Mouse (Mus musculus) ES-CJ7 (cell line): ENCODE results near the gene Ddr2.
A peak's percentile ranks its signal among the peaks of the same experiment; 100 is the strongest.

Experiments used
- DNase-seq: peaks from one replicate; pipeline ENCODE4 v3.0.0; 2011; ENCODE audit warnings: low read depth, low spot score

Ddr2 gene

DNA sequence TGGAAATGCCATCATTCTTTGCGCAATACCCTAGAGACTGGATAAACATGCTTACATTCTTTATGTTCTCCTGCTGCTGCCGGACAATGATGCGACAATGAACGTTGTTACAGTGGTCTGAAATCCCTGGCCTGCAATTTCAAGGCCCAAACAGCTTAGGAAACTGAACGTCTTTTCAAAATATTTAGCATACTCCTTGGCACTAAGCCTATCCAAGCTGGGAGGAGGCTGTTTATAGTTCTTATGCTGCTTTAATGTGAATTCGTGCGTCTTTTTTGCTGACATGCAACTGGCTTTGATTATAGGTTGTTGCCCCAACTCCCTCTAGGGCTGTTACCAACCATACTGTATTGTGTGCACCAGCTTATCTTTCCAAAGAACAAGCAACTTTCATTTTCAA lies 161.7 kb downstream of the Ddr2 start:
- DNase-seq, result no peak

DNA sequence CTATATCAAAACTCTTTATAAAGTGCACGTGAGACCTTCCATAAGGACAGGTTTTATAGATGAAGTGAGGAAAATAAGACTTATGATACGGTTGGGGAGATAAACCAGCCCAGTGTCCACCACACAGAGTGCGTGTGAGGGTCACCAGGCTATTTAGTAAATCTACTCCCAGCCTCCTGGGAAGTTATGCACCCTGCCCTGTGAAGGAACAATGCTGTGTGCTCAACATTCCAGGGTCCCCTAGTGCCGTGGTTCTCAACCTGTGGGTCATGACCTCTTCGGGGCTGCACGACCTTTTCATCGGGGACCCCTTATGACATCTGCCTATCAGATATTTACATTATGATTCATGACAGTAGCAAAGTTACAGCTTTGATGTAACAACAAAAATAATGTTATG lies 162.3 kb downstream of the Ddr2 start:
- no peak for DNase-seq

DNA sequence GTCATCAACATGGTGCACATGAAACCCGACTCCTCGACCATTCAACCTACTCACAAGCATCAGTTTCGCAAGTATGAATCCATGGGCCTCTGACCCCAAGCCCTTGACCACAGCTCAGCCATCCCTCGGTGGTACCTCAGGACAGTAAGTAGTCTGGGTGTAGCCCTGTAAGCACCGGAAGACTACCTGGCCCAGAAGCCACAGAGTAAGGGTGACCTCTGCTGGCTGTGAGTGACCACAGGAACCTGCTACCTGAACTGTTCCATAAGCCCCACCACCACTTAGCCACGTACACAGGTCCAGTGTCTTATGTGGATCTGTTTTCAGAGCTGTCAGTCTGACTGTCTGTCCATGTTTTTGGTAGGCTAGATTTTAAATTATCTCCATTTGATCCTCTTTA lies 162.9 kb downstream of the Ddr2 start:
- peak; percentile 25 for DNase-seq

DNA sequence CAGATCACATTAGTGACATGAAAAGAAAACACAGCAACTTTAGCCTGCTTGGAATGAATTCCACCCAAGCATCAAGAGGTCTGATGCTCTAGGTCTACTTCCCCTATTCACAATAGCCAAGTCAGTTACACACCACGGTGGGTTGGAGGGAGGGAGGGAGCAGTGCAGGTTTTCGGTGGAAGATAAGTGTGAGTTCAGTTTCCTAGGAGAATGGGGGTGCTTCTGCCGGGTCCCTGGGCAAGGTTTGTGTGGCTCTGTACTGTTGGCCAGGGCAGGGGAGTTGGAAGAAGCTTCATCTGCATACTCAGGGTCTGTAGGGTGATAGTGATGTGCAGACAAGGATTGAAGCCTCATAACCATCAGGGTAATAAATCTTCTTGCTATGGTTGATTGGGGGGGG lies 164.6 kb downstream of the Ddr2 start:
- no peak for DNase-seq

DNA sequence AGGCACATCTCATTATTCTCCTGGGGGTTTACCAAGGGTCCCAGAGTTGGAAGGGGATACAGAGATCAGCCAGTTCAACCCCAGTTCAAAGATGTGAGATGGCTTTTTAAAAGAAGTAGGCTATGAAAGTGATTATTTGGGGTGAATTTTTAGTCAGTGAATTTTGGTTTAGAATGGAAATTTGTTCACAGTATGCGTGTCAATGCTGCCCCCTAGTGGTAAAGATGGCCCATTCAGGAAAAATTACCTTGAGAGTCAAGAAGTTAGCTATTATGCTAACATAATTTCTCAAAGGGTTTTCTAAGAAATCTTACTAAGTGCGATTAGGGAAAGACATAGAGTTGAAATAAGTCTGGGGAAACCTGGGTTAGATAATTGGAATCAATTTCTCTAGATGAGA lies 171.2 kb downstream of the Ddr2 start:
- no peak for DNase-seq

DNA sequence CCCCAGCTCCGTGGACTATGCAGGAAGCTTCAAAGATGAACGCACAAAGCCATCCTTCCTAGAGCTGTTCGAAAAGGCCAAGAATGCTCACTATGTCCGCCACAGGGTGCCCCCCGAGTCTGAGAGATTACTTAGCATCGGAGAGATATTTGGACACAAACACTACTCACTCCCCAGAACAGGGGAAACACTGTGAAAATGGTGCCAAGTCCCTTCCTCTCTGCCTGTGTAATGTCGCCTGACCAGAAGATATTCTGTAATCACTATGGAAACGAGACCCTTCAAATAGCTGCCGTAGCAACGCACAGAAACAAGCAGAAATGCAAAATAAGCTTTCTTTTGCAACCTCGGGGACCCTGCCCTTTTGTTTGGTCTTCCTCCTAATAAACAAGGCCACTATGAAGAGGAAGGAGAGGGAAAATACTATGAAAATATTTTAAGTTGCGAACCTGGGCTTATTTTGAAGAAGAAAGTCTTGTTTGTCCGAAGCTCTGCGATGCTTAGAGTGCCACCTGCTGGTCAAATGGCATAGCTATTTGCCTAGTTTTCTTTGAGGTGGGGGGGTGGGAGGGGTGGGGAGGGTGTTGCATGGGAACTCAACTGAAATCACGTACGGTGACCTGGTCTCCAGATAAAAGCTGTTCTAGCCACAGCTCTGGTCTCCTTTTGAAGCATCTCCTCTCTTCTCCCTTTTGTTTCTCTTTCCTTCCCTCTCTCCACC lies 176.4 kb downstream of the Ddr2 start:
- peak; percentile 69 for DNase-seq

DNA sequence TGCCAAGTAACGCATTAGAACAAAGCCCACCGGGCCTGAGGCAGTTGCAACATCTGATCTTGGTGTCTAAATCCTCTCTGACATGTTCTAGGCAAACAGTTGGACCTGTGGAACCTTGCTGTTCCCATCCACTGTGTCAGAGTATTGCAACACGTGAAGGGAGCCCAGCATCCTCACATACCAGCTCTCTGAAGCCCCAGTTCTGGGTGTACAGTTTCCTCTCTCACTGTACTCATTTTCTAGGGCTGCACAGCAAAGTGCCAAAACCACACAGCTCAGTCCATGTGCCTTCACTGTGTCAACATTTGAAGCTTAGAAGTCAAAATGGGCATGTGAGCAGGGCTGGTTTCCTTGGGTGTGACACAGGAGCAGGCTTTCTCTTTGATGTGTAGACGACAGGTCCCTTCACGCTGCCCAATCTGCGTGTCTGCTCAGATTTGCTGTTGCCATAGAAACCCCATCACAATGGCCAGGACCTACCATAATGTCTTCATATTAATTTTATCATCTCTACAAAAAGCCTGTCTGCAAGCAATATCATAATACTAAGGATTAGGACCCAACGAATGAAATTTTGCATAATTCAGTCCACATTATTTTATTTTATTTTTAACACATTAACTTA lies 178.3 kb downstream of the Ddr2 start:
- no peak for DNase-seq

DNA sequence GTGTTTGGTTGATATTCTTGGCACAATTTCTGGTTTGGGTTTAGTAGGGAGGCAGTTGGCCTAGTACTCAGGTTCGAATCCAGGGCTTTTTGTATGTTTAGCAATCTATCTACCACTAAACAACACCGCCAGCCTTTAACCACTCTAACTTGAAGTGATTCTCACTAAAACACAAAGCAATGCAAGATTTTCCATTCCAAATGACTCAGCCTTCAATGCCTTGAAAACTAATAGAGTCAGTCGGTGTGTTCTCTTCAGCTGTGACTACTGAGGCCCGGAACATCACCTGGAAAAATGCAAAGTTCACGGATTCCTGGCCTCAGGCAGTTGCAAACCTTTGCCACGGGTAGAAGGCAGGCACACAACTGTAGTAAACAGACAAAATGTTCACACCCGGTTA lies 178.9 kb downstream of the Ddr2 start:
- DNase-seq, result no peak

DNA sequence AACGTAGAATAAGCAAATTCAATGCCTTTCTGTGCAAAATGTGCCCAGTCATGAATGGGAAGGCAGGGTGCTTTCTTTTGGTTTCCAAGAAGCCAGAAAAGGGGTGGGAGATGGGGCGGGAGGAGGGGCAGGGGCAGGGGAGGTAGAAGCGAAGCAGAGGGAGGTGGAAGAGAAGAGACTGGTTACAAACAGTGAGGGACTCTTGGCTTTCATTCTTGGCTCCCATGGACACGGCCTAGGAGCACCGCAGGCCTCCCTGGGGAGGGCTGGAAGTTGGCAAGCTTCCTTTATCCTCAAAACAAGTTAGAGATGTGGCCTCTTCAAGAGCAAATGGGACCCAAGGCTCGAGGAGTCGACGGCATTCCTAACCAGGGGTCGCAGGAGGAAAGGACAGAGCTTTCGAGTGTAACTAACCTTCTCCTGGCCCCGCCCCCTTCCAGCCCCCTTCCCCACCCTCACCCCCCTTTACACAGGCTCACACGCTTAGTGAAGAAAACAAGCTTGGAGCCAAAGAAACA lies 182.0 kb downstream of the Ddr2 start, which contains the start of gene Ccdc190:
Ccdc190 (plus strand) TSS at position 195 of the 518 bp plus-strand sequence.
- no peak for DNase-seq

DNA sequence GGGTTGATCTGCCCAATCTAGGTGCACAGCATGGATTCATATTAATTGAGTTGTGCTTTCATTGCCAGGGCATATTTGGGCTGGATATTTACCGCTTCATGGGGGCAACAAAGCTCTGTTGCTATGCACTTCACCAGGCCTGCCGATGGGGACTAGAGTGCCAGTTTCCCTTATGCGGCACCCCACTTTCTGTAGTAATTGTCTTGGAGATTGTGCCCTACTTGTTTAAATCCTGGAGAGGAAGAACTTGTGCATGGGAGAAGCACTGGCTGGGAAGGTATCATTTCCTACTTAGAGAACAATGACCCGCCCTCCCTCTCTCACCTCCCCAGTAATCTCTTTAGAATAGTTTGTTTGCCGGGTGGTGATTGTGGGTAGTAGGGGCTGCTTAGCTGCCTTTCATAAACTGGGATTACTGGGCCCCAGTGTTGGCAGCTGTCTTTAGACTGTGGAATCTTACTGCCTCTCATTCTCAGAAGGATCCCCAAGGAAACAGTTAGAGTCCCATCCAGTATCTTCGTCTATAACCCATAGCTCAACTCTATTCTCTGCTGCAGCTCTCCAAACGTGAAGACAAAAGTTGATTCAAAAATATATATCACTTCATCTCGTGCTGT lies 182.7 kb downstream of the Ddr2 start:
- DNase-seq, result no peak

DNA sequence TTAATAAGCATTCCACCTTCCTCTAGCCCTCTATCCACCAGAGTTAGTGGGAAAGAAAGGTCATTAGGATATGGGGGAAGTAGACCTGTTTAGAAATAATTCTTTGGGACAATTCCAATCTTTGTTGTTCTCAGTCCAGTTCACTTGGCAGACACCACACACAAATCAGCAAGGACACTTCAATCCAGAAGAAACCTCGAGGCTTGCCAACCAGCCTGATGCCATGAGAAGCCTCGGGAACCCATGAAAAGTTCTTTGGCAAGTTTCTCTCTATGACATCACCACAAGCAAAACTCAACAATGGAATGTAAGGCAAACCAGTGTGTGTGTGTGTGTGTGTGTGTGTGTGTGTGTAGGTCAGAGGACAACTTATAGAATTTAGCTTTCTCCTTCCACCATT lies 186.0 kb downstream of the Ddr2 start:
- DNase-seq, result no peak
